Mouse (Mus musculus) CH12.LX (cell line): ENCODE measurements around the gene Dscam. TPM values are rescaled to one million over a fixed set of nuclear protein-coding genes. Genes with fewer than 3 reads are reported as not detected.

ENCODE experiments used
- DNase-seq: peaks from one replicate; pipeline ENCODE4 v3.0.0-alpha.2; 2013; ENCODE audit errors: extremely low read depth
- H3K27ac ChIP-seq: 2 replicates; pipeline ENCODE4 v1.5.1; 2012; ENCODE audit warnings: low read depth, mild to moderate bottlenecking, control low read depth, moderate library complexity; ENCODE audit not compliant: insufficient read depth
- H3K27me3 ChIP-seq: replicated peaks from 2 replicates; pipeline ENCODE3; 2012; ENCODE audit warnings: inconsistent platforms
- H3K36me3 ChIP-seq, 2 experiments: replicated peaks in 1 of 2; 2 replicates each; pipeline versions ENCODE3 to v1.6.1; 2012; ENCODE audit warnings: inconsistent platforms in 1 of 2, low read length in 1 of 2, mild to moderate bottlenecking in 1 of 2, mixed read lengths in 1 of 2, moderate library complexity in 1 of 2; ENCODE audit not compliant: control insufficient read depth in 1 of 2, insufficient read depth in 1 of 2
- H3K4me1 ChIP-seq, 2 experiments: 2 replicates each; pipeline ENCODE4 v1.6.1; 2012; ENCODE audit warnings: inconsistent platforms in 1 of 2, moderate library complexity in 1 of 2; ENCODE audit not compliant: insufficient read depth in 2 of 2, control insufficient read depth in 1 of 2
- H3K4me2 ChIP-seq: 2 replicates; pipeline ENCODE4 v1.6.1; 2012; ENCODE audit warnings: low read depth, mild to moderate bottlenecking, control low read depth; ENCODE audit not compliant: poor library complexity, insufficient read depth, severe bottlenecking
- H3K4me3 ChIP-seq, 3 experiments: fragments of 150-350 bp in 1 of 3; sonication (generic) in 1 of 3; replicated peaks in 1 of 3; 2 replicates each; pipeline versions ENCODE3 to v1.5.1; 2011 to 2012; ENCODE audit warnings: low read depth in 2 of 3, low read length in 2 of 3, mild to moderate bottlenecking in 2 of 3, moderate library complexity in 2 of 3, control low read depth in 1 of 3, improper control_type of control experiment in 1 of 3, inconsistent platforms in 1 of 3, mixed read lengths in 1 of 3; ENCODE audit not compliant: poor library complexity in 1 of 3
- H3K79me2 ChIP-seq: replicated peaks from 2 replicates; pipeline ENCODE4 v1.6.1; 2012; ENCODE audit warnings: mild to moderate bottlenecking, moderate library complexity; ENCODE audit not compliant: control insufficient read depth, poor library complexity, insufficient read depth, severe bottlenecking; ENCODE audit errors: extremely low read depth
- H3K9ac ChIP-seq: 2 replicates; pipeline ENCODE4 v1.6.1; 2012; ENCODE audit warnings: low read depth, mild to moderate bottlenecking, control low read depth, moderate library complexity; ENCODE audit not compliant: insufficient read depth
- H3K9me3 ChIP-seq: replicated peaks from 2 replicates; pipeline ENCODE3; 2012; ENCODE audit warnings: low read length, inconsistent platforms, mixed read lengths
- CHD2 ChIP-seq: IDR thresholded peaks from 2 replicates; pipeline ENCODE4 v1.6.1; 2011; ENCODE audit warnings: low read length, improper control_type of control experiment
- ELF1 ChIP-seq: IDR thresholded peaks from 2 replicates; pipeline ENCODE4 v1.6.1; 2014; ENCODE audit warnings: low read depth, mild to moderate bottlenecking, inconsistent platforms, low read length, improper control_type of control experiment
- ETS1 ChIP-seq: conservative IDR thresholded peaks from 2 replicates; pipeline ENCODE4 v1.6.1; 2012; ENCODE audit warnings: low read depth, mild to moderate bottlenecking, inconsistent platforms, low read length, improper control_type of control experiment, moderate library complexity
- JUN ChIP-seq: IDR thresholded peaks from 2 replicates; pipeline ENCODE4 v1.6.1; 2011; ENCODE audit warnings: low read depth, mild to moderate bottlenecking, low read length, improper control_type of control experiment, moderate library complexity; ENCODE audit not compliant: insufficient read depth
- JUND ChIP-seq: conservative IDR thresholded peaks from 2 replicates; pipeline ENCODE4 v1.6.1; 2011; ENCODE audit warnings: low read depth, low read length, improper control_type of control experiment
- KAT2A ChIP-seq: IDR thresholded peaks from 2 replicates; pipeline ENCODE4 v1.6.1; 2012; ENCODE audit warnings: low read length, improper control_type of control experiment, inconsistent platforms; ENCODE audit not compliant: insufficient replicate concordance
- MAFK ChIP-seq: IDR thresholded peaks from 2 replicates; pipeline ENCODE4 v1.6.1; 2011; ENCODE audit warnings: low read length, improper control_type of control experiment; ENCODE audit not compliant: insufficient replicate concordance
- MXI1 ChIP-seq: IDR thresholded peaks from 2 replicates; pipeline ENCODE4 v1.6.1; 2011; ENCODE audit warnings: mild to moderate bottlenecking, low read depth, low read length, improper control_type of control experiment
- MYC ChIP-seq: IDR thresholded peaks from 2 replicates; pipeline ENCODE4 v1.6.1; 2011; ENCODE audit warnings: low read depth, mild to moderate bottlenecking, improper control_type of control experiment, low read length
- NELFE ChIP-seq: IDR thresholded peaks from 2 replicates; pipeline ENCODE4 v1.6.1; 2011; ENCODE audit warnings: low read depth, low read length, improper control_type of control experiment
- PAX5 ChIP-seq: IDR thresholded peaks from 2 replicates; pipeline ENCODE4 v1.6.1; 2012; ENCODE audit warnings: low read length, inconsistent platforms, mixed read lengths
- POLR2A ChIP-seq: IDR thresholded peaks from 2 replicates; pipeline ENCODE4 v1.6.1; 2011; ENCODE audit warnings: low read depth, mild to moderate bottlenecking, improper control_type of control experiment, low read length
- POLR2AphosphoS2 ChIP-seq: IDR thresholded peaks from 2 replicates; pipeline ENCODE4 v1.6.1; 2011; ENCODE audit warnings: low read depth, low read length, improper control_type of control experiment
- SIN3A ChIP-seq: IDR thresholded peaks from 2 replicates; pipeline ENCODE4 v1.6.1; 2012; ENCODE audit warnings: low read length, improper control_type of control experiment, inconsistent platforms
- SMC3 ChIP-seq: IDR thresholded peaks from 2 replicates; pipeline ENCODE4 v1.6.1; 2011; ENCODE audit warnings: low read depth, low read length, improper control_type of control experiment
- UBTF ChIP-seq: IDR thresholded peaks from 2 replicates; pipeline ENCODE4 v1.6.1; 2012; ENCODE audit warnings: low read depth, mild to moderate bottlenecking, inconsistent platforms, low read length, improper control_type of control experiment, moderate library complexity
- USF1 ChIP-seq: IDR thresholded peaks from 2 replicates; pipeline ENCODE4 v1.6.1; 2014; ENCODE audit warnings: low read depth, mild to moderate bottlenecking, inconsistent platforms, low read length, improper control_type of control experiment
- ZC3H11A ChIP-seq: IDR thresholded peaks from 2 replicates; pipeline ENCODE4 v1.6.1; 2012; ENCODE audit warnings: low read depth, mild to moderate bottlenecking, inconsistent platforms, low read length, improper control_type of control experiment
- ZKSCAN1 ChIP-seq: IDR thresholded peaks from 2 replicates; pipeline ENCODE4 v1.6.1; 2012; ENCODE audit warnings: low read depth, inconsistent platforms, low read length, improper control_type of control experiment, borderline replicate concordance
- ZMIZ1 ChIP-seq: IDR thresholded peaks from 2 replicates; pipeline ENCODE4 v1.6.1; 2012; ENCODE audit warnings: low read depth, mild to moderate bottlenecking, inconsistent platforms, low read length, improper control_type of control experiment
- ZNF384 ChIP-seq: IDR thresholded peaks from 2 replicates; pipeline ENCODE4 v1.6.1; 2012; ENCODE audit warnings: low read depth, low read length, improper control_type of control experiment, inconsistent platforms
- dilution Hi-C: fragments of 300-500 bp; cut with MboI; formaldehyde crosslinking; loops from 2 replicates; pipeline ENCODE4 v1.14.3; 2020; ENCODE audit warnings: low sequenced_read_pairs; ENCODE audit not compliant: extremely low pct_unique_long_range_greater_than_20kb, extremely low pct_ligation_motif_present
- in situ Hi-C: fragments of 300-500 bp; cut with MboI; formaldehyde crosslinking; loops from 3 replicates; pipeline ENCODE4 v1.14.3; 2019; ENCODE audit warnings: low sequenced_read_pairs, low pct_ligation_motif_present, low pct_unique_long_range_greater_than_20kb, mixed read lengths
- polyA plus RNA-seq: library from polyadenylated mRNA; unstranded; fragments of >175 nt; gene quantifications from 2 replicates; pipeline ENCODE4 v1.2.1, GENCODE M21; 2012; ENCODE audit warnings: low read depth; ENCODE audit not compliant: insufficient read length
- total RNA-seq, 2 experiments: library from RNA; depleted of rRNA; stranded (reverse); fragments of 300-350 nt in 1 of 2; fragments of >200 nt in 1 of 2; gene quantifications; 2 replicates each; pipeline ENCODE4 v1.2.3; 2012 to 2014

Gene Dscam
- total and polyA plus RNA-seq, 3 experiments = under 0.01 to 0.39 (median 0.12) TPM

- in situ Hi-C loops (no loop called here), dilution Hi-C loops (no loop called here)
- no peak overlapping the region for H3K4me2 ChIP-seq
- no peak for DNase-seq
- H3K4me1 ChIP-seq = no peaks in the 10 kb centered on the region; a peak in 1 of 4 replicates
- no peaks in the 10 kb centered on the region for H3K9me3 ChIP-seq
- no peak for TF ChIP-seq UBTF
- no peak for TF ChIP-seq PAX5
- no peak for TF ChIP-seq JUND
- no peak for TF ChIP-seq ZNF384
- TF ChIP-seq MYC = no peak
- TF ChIP-seq JUN = no peak
- no peak for TF ChIP-seq CHD2
- no peak for TF ChIP-seq POLR2AphosphoS2
- TF ChIP-seq USF1 = no peak
- TF ChIP-seq MXI1 = no peak
- TF ChIP-seq ELF1 = no peak
- no peak for TF ChIP-seq ZC3H11A
- TF ChIP-seq NELFE = no peak
- TF ChIP-seq ETS1 = no peak
- TF ChIP-seq ZKSCAN1 = no peak
- TF ChIP-seq SIN3A = no peak
- no peak overlapping the region for H3K4me3 ChIP-seq
- H3K79me2 ChIP-seq = no peaks in the 10 kb centered on the region
- no peaks in the 10 kb centered on the region for H3K36me3 ChIP-seq
- H3K9ac ChIP-seq = no peak overlapping the region
- no peaks in the 10 kb centered on the region for H3K27me3 ChIP-seq
- H3K27ac ChIP-seq = no peak overlapping the region
Measured at GRCm38 (mm10) chr16:97027701-97028100, 142.9 kb downstream of the Dscam start.

DNA sequence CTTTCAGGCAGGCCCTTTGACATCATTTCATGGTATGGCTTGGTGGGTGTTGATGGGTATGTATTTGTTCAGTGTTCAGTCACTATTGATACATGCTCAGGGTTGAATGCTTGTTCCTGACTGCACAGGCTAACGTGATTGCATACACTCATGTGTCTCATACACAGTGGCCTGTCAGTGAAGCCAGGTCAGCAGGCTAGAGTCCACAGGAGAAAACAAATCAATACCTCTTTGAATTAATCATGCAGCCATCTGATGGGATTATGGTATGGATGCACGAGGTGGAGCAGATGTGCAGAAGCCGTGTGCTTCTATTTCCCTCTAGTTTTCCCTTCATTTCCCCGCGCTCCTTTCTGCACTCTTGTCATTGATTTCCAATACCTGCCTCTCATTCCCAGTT, 143.7 kb downstream of the Dscam start:
- DNase-seq = no peak
- H3K4me2 ChIP-seq = no peak overlapping the region
- no peak overlapping the region for H3K4me3 ChIP-seq
- H3K27me3 ChIP-seq = no peaks in the 10 kb centered on the region
- no peak overlapping the region for H3K9ac ChIP-seq
- no peaks in the 10 kb centered on the region for H3K79me2 ChIP-seq
- TF ChIP-seq POLR2A (no peak), SMC3 (no peak), KAT2A (no peak), ZMIZ1 (no peak), JUND (no peak), MAFK (no peak)
- TF ChIP-seq, all 38 proteins: peak for 0
- Histone ChIP-seq H3K27ac (no peak overlapping the region), H3K9me3 (no peaks in the 10 kb centered on the region), H3K36me3 (no peaks in the 10 kb centered on the region), H3K4me1 (no peaks in the 10 kb centered on the region; a peak in 1 of 4 replicates)
- in situ Hi-C loops = no loop called here
- dilution Hi-C loops = no loop called here
